Mouse (Mus musculus): ENCODE measurements around the gene Olfr370.

DNA sequence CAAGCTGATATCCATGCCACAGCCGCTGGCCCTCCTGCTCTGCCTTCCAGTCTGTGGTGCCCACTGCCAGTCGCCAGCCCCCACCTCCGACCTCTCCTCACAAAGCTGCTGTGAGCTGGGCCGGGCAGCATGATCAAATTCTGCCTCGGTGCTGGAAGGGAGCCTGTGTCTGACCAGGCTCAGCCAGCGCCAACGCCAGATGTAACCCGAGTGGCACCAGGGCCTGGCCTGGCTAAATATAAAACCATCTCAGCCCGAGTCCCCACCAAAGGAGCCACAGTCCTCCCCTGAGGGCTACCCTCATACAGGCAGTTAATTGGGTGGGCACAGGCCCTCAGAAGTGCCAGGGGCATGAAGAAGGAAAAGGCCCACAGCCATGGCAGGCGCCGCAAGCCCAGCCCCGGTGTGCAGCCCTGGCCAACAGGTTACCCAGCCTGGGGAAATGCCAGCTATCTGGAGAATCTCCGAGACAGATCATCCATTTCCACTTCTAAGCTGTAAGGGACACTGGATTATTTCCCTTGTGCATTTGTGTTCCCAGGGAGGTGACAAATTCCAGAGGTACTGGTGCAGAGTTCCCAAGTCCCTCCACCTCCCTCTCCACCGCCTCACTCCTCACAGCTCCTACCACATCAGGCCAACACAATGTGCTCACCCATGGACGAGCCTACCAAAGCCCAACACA, 39.2 kb downstream of the Olfr370 start:
- TF ChIP-seq EP300 (IDR thresholded peaks at IDR 0.05; ENCODE audit: low read depth) (no peak), CTCF (IDR thresholded peaks at IDR 0.05; ENCODE audit: low read depth) (no peak)
